Mouse (Mus musculus) forebrain, postnatal 0 days (tissue): ENCODE measurements around the gene Adtrp. TPM values are rescaled to one million over a fixed set of nuclear protein-coding genes. Genes with fewer than 3 reads are reported as not detected.

Experiments used
- ATAC-seq: fragments of 200-750 bp; cut with Nextera tagmentation; 2 replicates; pipeline ENCODE4 v1.8.0; 2017; ENCODE audit warnings: mild to moderate bottlenecking, moderate library complexity
- DNase-seq: peaks from one replicate; pipeline ENCODE4 v3.0.0-alpha.2; 2015
- H3K27ac ChIP-seq: fragments of 300-500 bp; sonication (generic); 2 replicates; pipeline ENCODE4 v1.5.1; 2014; ENCODE audit warnings: low read depth, mild to moderate bottlenecking, antibody characterized with exemption, low read length, moderate library complexity, mixed read lengths
- H3K27me3 ChIP-seq: fragments of 300-500 bp; sonication (generic); 2 replicates; pipeline ENCODE4 v1.6.1; 2014; ENCODE audit warnings: mild to moderate bottlenecking, low read length, mixed read lengths; ENCODE audit not compliant: insufficient read depth
- H3K36me3 ChIP-seq: fragments of 300-500 bp; sonication (generic); 2 replicates; pipeline ENCODE4 v1.6.1; 2014; ENCODE audit warnings: mild to moderate bottlenecking, moderate library complexity; ENCODE audit not compliant: insufficient read depth
- H3K4me1 ChIP-seq: fragments of 300-500 bp; sonication (generic); 2 replicates; pipeline ENCODE4 v1.6.1; 2014; ENCODE audit warnings: antibody characterized with exemption; ENCODE audit not compliant: insufficient read depth
- H3K4me2 ChIP-seq: fragments of 300-500 bp; sonication (generic); 2 replicates; pipeline ENCODE4 v1.6.1; 2014; ENCODE audit warnings: low read depth, mild to moderate bottlenecking, moderate library complexity
- H3K4me3 ChIP-seq: fragments of 300-500 bp; sonication (generic); 2 replicates; pipeline ENCODE4 v1.5.1; 2014; ENCODE audit warnings: low read depth, low read length, mixed read lengths
- H3K9ac ChIP-seq: fragments of 300-500 bp; sonication (generic); 2 replicates; pipeline ENCODE4 v1.6.1; 2014; ENCODE audit warnings: mild to moderate bottlenecking
- H3K9me3 ChIP-seq: fragments of 300-500 bp; sonication (generic); 2 replicates; pipeline ENCODE4 v1.6.1; 2016; ENCODE audit warnings: low read length
- CTCF ChIP-seq: sonication (generic); IDR thresholded peaks from 2 replicates; pipeline ENCODE4 v1.5.1; 2016; ENCODE audit warnings: antibody characterized with exemption, control low read depth, low read depth
- WGBS: fragments of 180-500 bp; shearing (Covaris S2); extraction: QIAGEN DNeasy Blood & Tissue Kit; methylation state at CpG from one replicate; pipeline ENCODE4 v1.1.7; 2014; 5-methylcytosine and 5-hydroxymethylcytosine counted together
- polyA plus RNA-seq: library from polyadenylated mRNA; unstranded; fragments of >200 nt; fragmentation: Nextera tagmentation; extraction: Ambion mirVana; gene quantifications from 2 replicates; pipeline ENCODE4 v1.2.1, GENCODE M21; 2015
- total RNA-seq: library from RNA; depleted of rRNA; stranded (reverse); fragments of >200 nt; gene quantifications from 2 replicates; pipeline ENCODE4 v1.2.3, GENCODE M21; 2014

Adtrp gene
- total and polyA plus RNA-seq, 2 experiments from 2014 or later, result not detected

- TF ChIP-seq CTCF, result no peak
- Histone ChIP-seq H3K27me3 (no peaks in the 10 kb centered on the region), H3K4me1 (no peaks in the 10 kb centered on the region), H3K27ac (no peak overlapping the region), H3K4me3 (no peak overlapping the region), H3K36me3 (no peaks in the 10 kb centered on the region), H3K9me3 (no peaks in the 10 kb centered on the region), H3K9ac (no peak overlapping the region), H3K4me2 (no peak overlapping the region)
- 60% methylated on average over 2 of the region's 2 CpGs for WGBS
- ATAC-seq (no peak), DNase-seq (no peak)
Observed at GRCm38 (mm10) chr13:41881201-41881600, 33.7 kb upstream of the Adtrp start.

GRCm38 (mm10) chr13:41880525-41880924, 33.0 kb upstream of the Adtrp start:
- Histone ChIP-seq H3K4me2 (no peak overlapping the region), H3K27me3 (no peaks in the 10 kb centered on the region), H3K36me3 (no peaks in the 10 kb centered on the region), H3K27ac (no peak overlapping the region), H3K9me3 (no peaks in the 10 kb centered on the region), H3K4me1 (no peaks in the 10 kb centered on the region), H3K4me3 (no peak overlapping the region), H3K9ac (no peak overlapping the region)
- no peak for ATAC-seq
- no peak for DNase-seq
- TF ChIP-seq CTCF, result no peak

- no peaks in the 10 kb centered on the region for H3K4me1 ChIP-seq
- 63% methylated on average over 7 of the region's 7 CpGs for WGBS
- H3K27me3 ChIP-seq, result no peaks in the 10 kb centered on the region
- no peak for TF ChIP-seq CTCF
- no peak overlapping the region for H3K27ac ChIP-seq
- DNase-seq, result no peak
- H3K9me3 ChIP-seq, result no peaks in the 10 kb centered on the region
- ATAC-seq, result no peak
- no peaks in the 10 kb centered on the region for H3K36me3 ChIP-seq
- H3K4me2 ChIP-seq, result no peak overlapping the region
- no peak overlapping the region for H3K9ac ChIP-seq
- H3K4me3 ChIP-seq, result no peak overlapping the region
Observed at GRCm38 (mm10) chr13:41872686-41873085, 25.2 kb upstream of the Adtrp start.

- H3K27me3 ChIP-seq, result no peaks in the 10 kb centered on the region
- H3K4me1 ChIP-seq, result no peaks in the 10 kb centered on the region
- no peak overlapping the region for H3K27ac ChIP-seq
- H3K36me3 ChIP-seq, result no peaks in the 10 kb centered on the region
- WGBS, result 36% methylated on average over 8 of the region's 8 CpGs
- no peak overlapping the region for H3K4me3 ChIP-seq
- no peak for TF ChIP-seq CTCF
- ATAC-seq (no peak), DNase-seq (no peak)
- no peaks in the 10 kb centered on the region for H3K9me3 ChIP-seq
- no peak overlapping the region for H3K4me2 ChIP-seq
- no peak overlapping the region for H3K9ac ChIP-seq
Observed at GRCm38 (mm10) chr13:41872161-41872562, 24.7 kb upstream of the Adtrp start.

GRCm38 (mm10) chr13:41867533-41867932, 20.0 kb upstream of the Adtrp start:
- WGBS, result 86% methylated on average over 2 of the region's 2 CpGs
- TF ChIP-seq CTCF, result no peak
- no peak overlapping the region for H3K4me2 ChIP-seq
- no peaks in the 10 kb centered on the region for H3K27me3 ChIP-seq
- H3K9me3 ChIP-seq, result no peaks in the 10 kb centered on the region
- H3K36me3 ChIP-seq, result no peaks in the 10 kb centered on the region
- ATAC-seq, result no peak
- no peak for DNase-seq
- H3K4me3 ChIP-seq, result no peak overlapping the region
- H3K27ac ChIP-seq, result no peak overlapping the region
- no peaks in the 10 kb centered on the region for H3K4me1 ChIP-seq
- no peak overlapping the region for H3K9ac ChIP-seq

GRCm38 (mm10) chr13:41865575-41865974, 18.1 kb upstream of the Adtrp start:
- H3K27ac ChIP-seq, result no peak overlapping the region

GRCm38 (mm10) chr13:41865071-41865470, 17.6 kb upstream of the Adtrp start:
- 80% methylated on average over 5 of the region's 5 CpGs for WGBS
- no peak for DNase-seq

More at GRCm38 (mm10) chr13:41865575-41865974, 18.1 kb upstream of the Adtrp start:
- Histone ChIP-seq H3K4me2 (no peak overlapping the region), H3K4me1 (no peaks in the 10 kb centered on the region), H3K36me3 (no peaks in the 10 kb centered on the region), H3K9me3 (no peaks in the 10 kb centered on the region), H3K4me3 (no peak overlapping the region), H3K9ac (no peak overlapping the region), H3K27me3 (no peaks in the 10 kb centered on the region)
- ATAC-seq, result no peak
- 88% methylated on average over 6 of the region's 6 CpGs for WGBS
- no peak for TF ChIP-seq CTCF
- DNase-seq, result no peak

More at GRCm38 (mm10) chr13:41865071-41865470, 17.6 kb upstream of the Adtrp start:
- no peaks in the 10 kb centered on the region for H3K9me3 ChIP-seq
- no peak for ATAC-seq
- H3K4me1 ChIP-seq, result no peaks in the 10 kb centered on the region
- no peaks in the 10 kb centered on the region for H3K36me3 ChIP-seq
- no peak overlapping the region for H3K9ac ChIP-seq
- H3K27me3 ChIP-seq, result no peaks in the 10 kb centered on the region
- no peak overlapping the region for H3K4me2 ChIP-seq
- no peak for TF ChIP-seq CTCF
- no peak overlapping the region for H3K4me3 ChIP-seq
- no peak overlapping the region for H3K27ac ChIP-seq
